Mouse (Mus musculus): Measurements from ENCODE around the gene Plxnd1. TPM values are rescaled to one million over a fixed set of nuclear protein-coding genes. Genes with fewer than 3 reads are reported as not detected.

The Plxnd1 gene
- total and polyA plus RNA-seq, 3 experiments, result 58.8 to 90.6 (median 79.9) TPM

GRCm38 (mm10) chr6:115998758-115999157 is 4.0 kb upstream of the Plxnd1 start:
- peak overlapping the region; percentile 70 for H3K27ac ChIP-seq
- H3K9ac ChIP-seq (ENCODE audit: low read depth, low read length), result no peak overlapping the region
- intact Hi-C loops (cut with DNase I), result no loop called here

GRCm38 (mm10) chr6:115997726-115998311 is 3.0 kb upstream of the Plxnd1 start:
- WGBS, result 46% methylated on average over 3 of the region's 3 CpGs
- Histone ChIP-seq H3K27me3 (ENCODE audit: control insufficient read depth, insufficient read depth, low read length) (no peaks in the 10 kb centered on the region), H3K9ac (ENCODE audit: low read depth, low read length) (peak overlapping the region; percentile 3; the same call in 1 of the 2 replicates), H3K79me2 (replicated peaks; ENCODE audit: control insufficient read depth, insufficient read depth, low read length) (peaks cover 6% of the 10 kb centered on the region), H3K4me1 (ENCODE audit: control insufficient read depth, insufficient read depth, low read length) (peaks cover 26% of the 10 kb centered on the region), H3K36me3 (ENCODE audit: control insufficient read depth, insufficient read depth, low read length) (no peaks in the 10 kb centered on the region; the same call in 1 of the 2 replicates), H3K27ac (peak overlapping the region; percentile 91), H3K4me3 (no peak overlapping the region)
- TF ChIP-seq CTCF (IDR thresholded peaks at IDR 0.05), result 0 out of 2 replicates have a peak, but pooled peaks have one; percentile 6
- TF ChIP-seq EP300 (IDR thresholded peaks at IDR 0.05; ENCODE audit: insufficient read depth, low read depth, low read length), result no peak
- TF ChIP-seq POLR2A (IDR thresholded peaks at IDR 0.05; ENCODE audit: insufficient read depth, low read depth, low read length), result no peak
- DNase-seq, result no peak
- intact Hi-C loops (cut with DNase I), result no loop called here

More at GRCm38 (mm10) chr6:115998758-115999157, 4.0 kb upstream of the Plxnd1 start:
- 0 out of 2 replicates have a peak, but pooled peaks cover 1% of the 10 kb centered on the region for H3K79me2 ChIP-seq (replicated peaks; ENCODE audit: control insufficient read depth, insufficient read depth, low read length)
- H3K36me3 ChIP-seq (ENCODE audit: control insufficient read depth, insufficient read depth, low read length), result no peaks in the 10 kb centered on the region; the same call in 1 of the 2 replicates
- peaks cover 29% of the 10 kb centered on the region for H3K4me1 ChIP-seq (ENCODE audit: control insufficient read depth, insufficient read depth, low read length)
- H3K4me3 ChIP-seq, result no peak overlapping the region
- WGBS, result 66% methylated on average over 7 of the region's 7 CpGs
- TF ChIP-seq EP300 (IDR thresholded peaks at IDR 0.05; ENCODE audit: insufficient read depth, low read depth, low read length), result no peak
- TF ChIP-seq CTCF (IDR thresholded peaks at IDR 0.05), result no peak
- TF ChIP-seq POLR2A (IDR thresholded peaks at IDR 0.05; ENCODE audit: insufficient read depth, low read depth, low read length), result no peak
- no peaks in the 10 kb centered on the region for H3K27me3 ChIP-seq (ENCODE audit: control insufficient read depth, insufficient read depth, low read length)
- no peak for DNase-seq

GRCm38 (mm10) chr6:115996171-115996851 is 1.5 kb upstream of the Plxnd1 start:
- Histone ChIP-seq H3K9ac (ENCODE audit: low read depth, low read length) (no peak overlapping the region), H3K36me3 (ENCODE audit: control insufficient read depth, insufficient read depth, low read length) (no peaks in the 10 kb centered on the region; the same call in 1 of the 2 replicates), H3K79me2 (replicated peaks; ENCODE audit: control insufficient read depth, insufficient read depth, low read length) (peaks cover 7% of the 10 kb centered on the region), H3K4me3 (peak overlapping the region; percentile 30; the same call in 1 of the 2 replicates), H3K4me1 (ENCODE audit: control insufficient read depth, insufficient read depth, low read length) (peaks cover 25% of the 10 kb centered on the region), H3K27ac (peak overlapping the region; percentile 91), H3K27me3 (ENCODE audit: control insufficient read depth, insufficient read depth, low read length) (no peaks in the 10 kb centered on the region)
- TF ChIP-seq POLR2A (IDR thresholded peaks at IDR 0.05; ENCODE audit: insufficient read depth, low read depth, low read length) (peak; percentile 49; the same call in 1 of the 2 replicates), EP300 (IDR thresholded peaks at IDR 0.05; ENCODE audit: insufficient read depth, low read depth, low read length) (peak; percentile 88), CTCF (IDR thresholded peaks at IDR 0.05) (peak; percentile 51)
- peak; percentile 76 to 85 for DNase-seq
- 17% methylated on average over 6 of the region's 6 CpGs for WGBS
- intact Hi-C loops (cut with DNase I), result loop anchor here (1.0 kb wide), 1 partner anchor 10 kb away; no protein-coding TSS in a partner anchor

GRCm38 (mm10) chr6:115995531-115995941 is 731 bp upstream of the Plxnd1 start:
- 0 out of 2 replicates have a peak overlapping the region, but pooled peaks have one; percentile 5 for H3K9ac ChIP-seq (ENCODE audit: low read depth, low read length)
- peak in 1 of 2 experiments; percentile 63 for DNase-seq
- peak overlapping the region; percentile 91 for H3K27ac ChIP-seq
- peaks cover 8% of the 10 kb centered on the region for H3K79me2 ChIP-seq (replicated peaks; ENCODE audit: control insufficient read depth, insufficient read depth, low read length)
- 44% methylated on average over 4 of the region's 4 CpGs for WGBS
- H3K36me3 ChIP-seq (ENCODE audit: control insufficient read depth, insufficient read depth, low read length), result no peaks in the 10 kb centered on the region; the same call in 1 of the 2 replicates
- peak overlapping the region; percentile 30 for H3K4me3 ChIP-seq
- no peaks in the 10 kb centered on the region for H3K27me3 ChIP-seq (ENCODE audit: control insufficient read depth, insufficient read depth, low read length)
- TF ChIP-seq CTCF (IDR thresholded peaks at IDR 0.05) (no peak), EP300 (IDR thresholded peaks at IDR 0.05; ENCODE audit: insufficient read depth, low read depth, low read length) (no peak), POLR2A (IDR thresholded peaks at IDR 0.05; ENCODE audit: insufficient read depth, low read depth, low read length) (no peak)
- H3K4me1 ChIP-seq (ENCODE audit: control insufficient read depth, insufficient read depth, low read length), result peaks cover 30% of the 10 kb centered on the region
- intact Hi-C loops (cut with DNase I), result loop anchor here (1.0 to 2.0 kb wide), 2 partner anchors 36 to 85 kb away; no protein-coding TSS in a partner anchor

GRCm38 (mm10) chr6:115994146-115994876 is 494 bp downstream of the Plxnd1 start:
- peaks cover 32% of the 10 kb centered on the region for H3K4me1 ChIP-seq (ENCODE audit: control insufficient read depth, insufficient read depth, low read length)

More at GRCm38 (mm10) chr6:115994146-115994876, 494 bp downstream of the Plxnd1 start:
- Histone ChIP-seq H3K4me3 (peak overlapping the region; percentile 91), H3K27ac (peak overlapping the region; percentile 96), H3K79me2 (replicated peaks; ENCODE audit: control insufficient read depth, insufficient read depth, low read length) (peaks cover 12% of the 10 kb centered on the region), H3K27me3 (ENCODE audit: control insufficient read depth, insufficient read depth, low read length) (no peaks in the 10 kb centered on the region), H3K9ac (ENCODE audit: low read depth, low read length) (peak overlapping the region; percentile 96), H3K36me3 (ENCODE audit: control insufficient read depth, insufficient read depth, low read length) (no peaks in the 10 kb centered on the region; the same call in 1 of the 2 replicates)
- TF ChIP-seq POLR2A (IDR thresholded peaks at IDR 0.05; ENCODE audit: insufficient read depth, low read depth, low read length) (no peak), EP300 (IDR thresholded peaks at IDR 0.05; ENCODE audit: insufficient read depth, low read depth, low read length) (no peak), CTCF (IDR thresholded peaks at IDR 0.05) (no peak)
- WGBS, result 3% methylated on average over 80 of the region's 93 CpGs
- no peak for DNase-seq
- intact Hi-C loops (cut with DNase I), result loop anchor here (2.0 kb wide), 1 partner anchor 84 kb away; no protein-coding TSS in a partner anchor

All from heart, adult 2 months (tissue).